Mouse (Mus musculus): ENCODE data around the gene Cetn2. TPM values are rescaled to one million over a fixed set of nuclear protein-coding genes. Genes with fewer than 3 reads are reported as not detected.

Gene Cetn2
- total RNA-seq (2012; rRNA removed) (30.4 and 33.5 TPM in 2 replicates), polyA plus RNA-seq (2012; ENCODE audit: insufficient read depth in 1 of 2, insufficient read length in 2 of 2, low read depth in 1 of 2, low replicate concordance in 2 of 2, missing spikeins in 1 of 2) (10 to 100 TPM in 1 of 2 experiments, not detected in 1; 35.3 TPM)

- H3K9me3 ChIP-seq (replicated peaks; ENCODE audit: insufficient read depth, low read length): no peaks in the 10 kb centered on the region
- H3K9ac ChIP-seq (ENCODE audit: control insufficient read depth, low read depth, low read length, poor library complexity, severe bottlenecking): peak within 1 kb of the TSS; percentile 67
- H3K4me3 ChIP-seq (ENCODE audit: control insufficient read depth in 1 of 2, insufficient read depth in 1 of 2, low read depth in 2 of 2, low read length in 2 of 2): peak within 1 kb of the TSS; percentile 82 to 89
- H3K36me3 ChIP-seq (ENCODE audit: control insufficient read depth in 1 of 2, insufficient read depth in 2 of 2, low read length in 2 of 2): peaks cover 0 to 2% of the 10 kb centered on the region in 2 experiments; a peak in 1 of 4 replicates
- H3K27ac ChIP-seq (ENCODE audit: control insufficient read depth, low read depth, low read length): peak within 1 kb of the TSS; percentile 56
- H3K27me3 ChIP-seq (ENCODE audit: control insufficient read depth in 1 of 2, insufficient read depth in 2 of 2, low read length in 2 of 2): no peaks in the 10 kb centered on the region
- peak; percentile 94 for DNase-seq (ENCODE audit: low read depth, low spot score)
- H3K4me1 ChIP-seq (ENCODE audit: control insufficient read depth in 1 of 2, insufficient read depth in 2 of 2, low read length in 2 of 2): no peaks in the 10 kb centered on the region
- TF ChIP-seq HCFC1 (IDR thresholded peaks at IDR 0.05; ENCODE audit: low read depth, low read length): peak; percentile 66; the same call in 1 of the 2 replicates
- no peak for TF ChIP-seq MYB (IDR thresholded peaks at IDR 0.05; ENCODE audit: low read depth, low read length)
- no peak for TF ChIP-seq MYC (IDR thresholded peaks at IDR 0.05; ENCODE audit: low read depth, low read length)
- peak; percentile 96 for TF ChIP-seq TBP (IDR thresholded peaks at IDR 0.05; ENCODE audit: low read depth, low read length)
- TF ChIP-seq NRF1 (IDR thresholded peaks at IDR 0.05; ENCODE audit: insufficient read depth, low read depth, low read length, poor library complexity, severe bottlenecking): 0 out of 2 replicates have a peak, but pooled peaks have one; percentile 35
- TF ChIP-seq NELFE (IDR thresholded peaks at IDR 0.05; ENCODE audit: low read depth, low read length): peak; percentile 73
- TF ChIP-seq TCF12 (IDR thresholded peaks at IDR 0.05; ENCODE audit: low read depth, low read length): 0 out of 2 replicates have a peak, but pooled peaks have one; percentile 4
- peak; percentile 78 for TF ChIP-seq SIN3A (IDR thresholded peaks at IDR 0.05; ENCODE audit: low read length)
- TF ChIP-seq ELF1 (IDR thresholded peaks at IDR 0.05; ENCODE audit: low read depth, low read length): peak; percentile 35; the same call in 1 of the 2 replicates
- no peak for TF ChIP-seq MAFK (IDR thresholded peaks at IDR 0.05; ENCODE audit: borderline replicate concordance, low read depth, low read length)
- no peak for TF ChIP-seq ZMIZ1 (IDR thresholded peaks at IDR 0.05; ENCODE audit: low read depth, low read length)
- TF ChIP-seq USF1 (IDR thresholded peaks at IDR 0.05; ENCODE audit: low read depth, low read length): no peak
- peak; percentile 89 for TF ChIP-seq MXI1 (IDR thresholded peaks at IDR 0.05; ENCODE audit: low read depth, low read length)
- TF ChIP-seq POLR2A (IDR thresholded peaks at IDR 0.05; ENCODE audit: control insufficient read depth in 1 of 2, insufficient read depth in 1 of 2, low read depth in 1 of 2, low read length in 2 of 2, poor library complexity in 1 of 2): peak; percentile 0 to 90; a peak in 3 of 4 replicates
- H3K79me2 ChIP-seq (ENCODE audit: control insufficient read depth, insufficient read depth, low read length, poor library complexity): no peaks in the 10 kb centered on the region; the same call in 1 of the 2 replicates
Measured at GRCm38 (mm10) chrX:72917884-72918681, at the start of gene Cetn2, which contains the start of gene Nsdhl. Gene Cetn2, minus strand, starts transcription at chrX:72918411. Gene Nsdhl, plus strand, starts transcription at chrX:72918557.

GRCm38 (mm10) chrX:72962743-72963142 is 44.5 kb upstream of the Cetn2 start:
- Histone ChIP-seq H3K4me3 (ENCODE audit: control insufficient read depth in 1 of 2, insufficient read depth in 1 of 2, low read depth in 2 of 2, low read length in 2 of 2) (no peak overlapping the region), H3K9ac (ENCODE audit: control insufficient read depth, low read depth, low read length, poor library complexity, severe bottlenecking) (no peak overlapping the region), H3K9me3 (replicated peaks; ENCODE audit: insufficient read depth, low read length) (no peaks in the 10 kb centered on the region), H3K27ac (ENCODE audit: control insufficient read depth, low read depth, low read length) (no peak overlapping the region), H3K79me2 (ENCODE audit: control insufficient read depth, insufficient read depth, low read length, poor library complexity) (no peaks in the 10 kb centered on the region), H3K27me3 (ENCODE audit: control insufficient read depth in 1 of 2, insufficient read depth in 2 of 2, low read length in 2 of 2) (no peaks in the 10 kb centered on the region), H3K4me1 (ENCODE audit: control insufficient read depth in 1 of 2, insufficient read depth in 2 of 2, low read length in 2 of 2) (no peaks in the 10 kb centered on the region), H3K36me3 (ENCODE audit: control insufficient read depth in 1 of 2, insufficient read depth in 2 of 2, low read length in 2 of 2) (no peaks in the 10 kb centered on the region)
- TF ChIP-seq ZNF384 (IDR thresholded peaks at IDR 0.05; ENCODE audit: low read depth, low read length) (no peak), EP300 (IDR thresholded peaks at IDR 0.05; ENCODE audit: low read depth in 1 of 2, low read length in 2 of 2) (no peak), TAL1 (IDR thresholded peaks at IDR 0.05; ENCODE audit: low read length) (no peak), CHD2 (IDR thresholded peaks at IDR 0.05; ENCODE audit: low read length) (no peak), MEF2A (IDR thresholded peaks at IDR 0.05; ENCODE audit: extremely low read depth, insufficient replicate concordance, low read depth, low read length, poor library complexity, severe bottlenecking) (no peak), HCFC1 (IDR thresholded peaks at IDR 0.05; ENCODE audit: low read depth, low read length) (no peak), MAX (IDR thresholded peaks at IDR 0.05; ENCODE audit: low read length) (no peak), MYB (IDR thresholded peaks at IDR 0.05; ENCODE audit: low read depth, low read length) (no peak), KAT2A (conservative IDR thresholded peaks at IDR 0.05; ENCODE audit: low read depth, low read length) (no peak), MAFK (IDR thresholded peaks at IDR 0.05; ENCODE audit: borderline replicate concordance, low read depth, low read length) (no peak), E2F4 (IDR thresholded peaks at IDR 0.05; ENCODE audit: borderline replicate concordance, low read depth, low read length) (no peak), ELF1 (IDR thresholded peaks at IDR 0.05; ENCODE audit: low read depth, low read length) (no peak), MYC (IDR thresholded peaks at IDR 0.05; ENCODE audit: low read depth, low read length) (no peak), POLR2AphosphoS2 (IDR thresholded peaks at IDR 0.05; ENCODE audit: low read length) (no peak), CTCF (IDR thresholded peaks at IDR 0.05 in 2 of 3, conservative IDR thresholded peaks at IDR 0.05 in 1 of 3; ENCODE audit: control insufficient read depth in 1 of 3, insufficient read depth in 1 of 3, low read depth in 2 of 3, low read length in 3 of 3, poor library complexity in 1 of 3, severe bottlenecking in 1 of 3) (no peak), SIN3A (IDR thresholded peaks at IDR 0.05; ENCODE audit: low read length) (no peak), NRF1 (IDR thresholded peaks at IDR 0.05; ENCODE audit: insufficient read depth, low read depth, low read length, poor library complexity, severe bottlenecking) (no peak), ZMIZ1 (IDR thresholded peaks at IDR 0.05; ENCODE audit: low read depth, low read length) (no peak), POLR2A (IDR thresholded peaks at IDR 0.05; ENCODE audit: control insufficient read depth in 1 of 2, insufficient read depth in 1 of 2, low read depth in 1 of 2, low read length in 2 of 2, poor library complexity in 1 of 2) (no peak), MXI1 (IDR thresholded peaks at IDR 0.05; ENCODE audit: low read depth, low read length) (no peak)
- DNase-seq (ENCODE audit: low read depth, low spot score): no peak

Measured in MEL (cell line).